Mouse (Mus musculus): ENCODE data around the gene Coa4.

DNA sequence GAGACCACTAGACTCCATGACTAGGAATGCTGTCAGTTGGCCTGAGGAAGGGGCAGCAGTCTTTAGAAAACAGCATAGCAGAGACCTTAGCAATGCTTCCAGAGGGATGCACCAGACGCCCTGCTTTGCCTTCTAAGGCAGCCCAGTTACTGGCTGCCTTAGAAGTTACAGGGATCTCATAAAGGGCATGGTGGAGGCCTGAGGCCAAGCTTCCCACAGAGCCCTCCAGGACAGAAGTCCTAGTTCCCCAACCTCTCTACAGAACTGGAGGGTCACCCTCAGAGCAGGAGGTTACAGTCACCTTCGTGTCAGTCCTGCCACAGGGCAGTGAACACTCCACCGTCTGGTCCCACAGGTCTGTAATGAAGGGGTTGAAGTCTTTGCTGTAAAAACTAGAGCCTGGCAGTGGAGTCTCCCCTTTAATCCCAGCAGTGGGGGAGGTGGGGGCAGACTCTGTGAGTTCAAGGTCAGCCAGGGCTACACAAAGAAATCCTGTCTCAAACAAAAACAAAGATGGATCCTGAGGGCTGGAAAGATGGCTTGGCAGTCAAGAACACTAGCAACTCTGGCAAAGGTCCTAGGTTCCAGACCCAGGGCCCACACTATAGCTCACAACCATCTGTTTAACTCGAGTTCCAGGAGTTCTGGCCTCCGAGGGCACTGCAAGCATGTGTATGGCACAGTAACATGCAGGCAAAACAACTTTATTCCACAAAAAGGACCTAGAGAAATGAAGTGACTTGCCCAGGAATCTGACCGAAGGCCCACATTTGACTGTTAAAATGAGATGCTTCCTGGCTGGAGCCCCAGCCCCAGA lies 35.6 kb upstream of the Coa4 start:
- no peak for TF ChIP-seq CTCF (IDR thresholded peaks at IDR 0.05; ENCODE audit: extremely low read depth, insufficient read depth, low read length)
- no peak for TF ChIP-seq POLR2A (IDR thresholded peaks at IDR 0.05; ENCODE audit: extremely low read depth, insufficient read depth, low read length)

All from cortical plate, adult 2 months (tissue).